Mouse (Mus musculus) embryonic fibroblast, embryonic 13.5 days (primary cell): Measurements from ENCODE around the gene Pip4k2c.

Experiments used
- CTCF ChIP-seq: IDR thresholded peaks from 2 replicates; pipeline ENCODE4 v1.5.1; 2011; ENCODE audit warnings: mild to moderate bottlenecking, control low read depth, low read length, moderate library complexity, borderline replicate concordance; ENCODE audit not compliant: insufficient read depth
- POLR2A ChIP-seq: IDR thresholded peaks from 2 replicates; pipeline ENCODE4 v1.6.1; 2011; ENCODE audit warnings: low read depth, mild to moderate bottlenecking, control low read depth, low read length, moderate library complexity

- no peak for TF ChIP-seq CTCF
- peak; percentile 27 for TF ChIP-seq POLR2A
Observed at GRCm38 (mm10) chr10:127195328-127196129, 15.9 kb downstream of the Pip4k2c start, which contains the start of gene Dtx3.
